Mouse (Mus musculus): ENCODE data around the gene Zfr2. TPM values are rescaled to one million over a fixed set of nuclear protein-coding genes. Genes with fewer than 3 reads are reported as not detected.

The Zfr2 gene
- total RNA-seq, 4 experiments from 2014 or later, result 1.6 to 3.1 (median 2.7) TPM

GRCm38 (mm10) chr10:81247804-81248203 is 14.8 kb downstream of the Zfr2 start:
- DNase-seq (ENCODE audit: low spot score), result no peak

GRCm38 (mm10) chr10:81249442-81249841 is 16.5 kb downstream of the Zfr2 start:
- no peak for DNase-seq (ENCODE audit: low spot score)

- DNase-seq (ENCODE audit: low spot score), result no peak
Measured at GRCm38 (mm10) chr10:81252424-81253419, 19.8 kb downstream of the Zfr2 start, which contains the start of gene Matk. Matk (plus strand) TSS chr10:81252935.

- no peak for DNase-seq (ENCODE audit: low spot score)
Measured at GRCm38 (mm10) chr10:81254886-81255285, 21.9 kb downstream of the Zfr2 start.

DNA sequence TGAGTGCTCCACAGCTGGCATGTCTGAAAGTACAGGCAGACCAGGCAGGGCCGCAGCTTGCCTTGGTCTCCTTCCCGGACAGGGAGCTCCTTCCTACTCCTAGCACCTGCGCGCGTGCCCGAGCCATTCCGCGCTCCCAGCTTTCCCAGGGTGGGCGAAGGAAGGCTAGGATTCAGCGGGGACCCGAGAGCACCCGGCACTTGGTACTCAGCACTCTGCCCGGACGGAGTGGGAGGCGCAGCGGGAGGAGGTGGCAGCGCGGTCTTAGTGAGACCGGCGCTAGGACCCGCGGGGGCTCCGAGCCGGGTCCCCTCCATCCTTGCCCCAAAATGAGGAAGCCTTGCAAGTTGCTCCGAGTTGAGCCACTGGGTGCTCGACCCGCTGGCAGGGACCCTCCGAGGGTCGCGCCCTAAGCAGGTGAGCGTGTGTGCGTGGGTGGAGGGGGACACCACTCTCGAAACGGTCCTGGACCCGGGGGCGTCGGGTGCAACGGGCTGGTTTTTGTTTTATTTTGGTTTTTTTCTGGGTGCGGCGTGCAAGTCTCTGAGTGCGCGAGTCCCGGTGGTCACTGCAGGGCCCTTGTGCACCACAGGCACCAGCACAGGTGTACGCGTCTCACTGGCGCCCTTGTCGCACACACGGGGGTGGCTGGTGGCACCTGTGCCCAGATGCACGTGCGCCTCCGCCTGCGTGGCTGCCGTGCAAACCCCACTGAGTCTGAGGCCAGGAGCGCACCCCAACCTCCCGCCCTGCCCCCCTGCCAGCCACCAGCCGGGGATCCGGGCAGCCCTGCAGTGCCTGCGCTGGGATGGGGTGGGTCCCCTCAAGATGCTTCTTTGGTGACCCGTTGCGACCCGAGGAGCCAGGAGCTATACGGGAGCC is 24.4 kb downstream of the Zfr2 start:
- DNase-seq (ENCODE audit: low spot score), result no peak

DNA sequence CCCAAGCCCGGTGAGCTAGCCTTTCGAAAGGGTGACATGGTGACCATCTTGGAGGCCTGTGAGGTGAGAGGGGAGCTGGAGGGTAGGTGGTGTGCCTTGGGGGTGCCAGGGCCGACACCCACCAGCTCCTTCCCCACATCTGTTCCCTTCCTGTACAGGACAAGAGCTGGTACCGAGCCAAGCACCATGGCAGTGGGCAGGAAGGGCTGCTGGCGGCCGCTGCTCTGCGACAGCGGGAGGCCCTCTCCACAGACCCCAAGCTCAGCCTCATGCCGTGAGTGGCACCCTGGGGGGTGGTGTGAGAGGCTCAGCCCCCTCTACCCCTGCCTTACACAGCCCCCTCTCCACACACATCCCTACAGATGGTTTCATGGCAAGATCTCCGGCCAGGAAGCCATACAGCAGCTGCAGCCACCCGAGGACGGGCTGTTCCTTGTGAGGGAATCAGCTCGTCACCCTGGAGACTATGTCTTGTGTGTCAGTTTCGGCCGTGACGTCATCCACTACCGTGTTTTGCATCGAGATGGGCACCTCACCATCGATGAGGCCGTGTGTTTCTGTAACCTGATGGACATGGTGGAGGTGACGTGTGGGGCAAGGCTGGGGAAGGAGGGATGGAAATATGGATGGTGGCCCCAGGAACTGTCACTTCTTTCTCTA is 26.4 kb downstream of the Zfr2 start:
- DNase-seq (ENCODE audit: low spot score), result no peak

DNA sequence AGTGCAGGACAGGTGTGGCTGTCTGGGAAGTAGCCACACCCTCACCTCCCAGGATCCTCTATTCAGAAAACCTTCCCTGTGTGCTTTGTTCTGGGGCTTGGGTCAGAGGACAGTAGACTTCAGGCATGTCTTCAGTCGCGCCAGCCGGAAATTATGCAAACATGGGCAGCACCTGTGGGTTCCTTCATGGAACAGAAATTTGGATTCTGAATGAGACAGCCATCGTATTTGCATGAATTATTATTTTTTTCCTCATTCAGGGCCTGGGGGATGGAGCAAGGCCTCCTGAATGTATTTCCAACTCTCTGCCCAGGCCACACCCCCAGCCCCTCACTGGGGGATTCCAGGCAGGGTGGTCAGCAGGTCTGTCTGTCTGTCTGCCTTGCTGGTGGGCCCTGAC is 28.1 kb downstream of the Zfr2 start:
- no peak for DNase-seq (ENCODE audit: low spot score)

DNA sequence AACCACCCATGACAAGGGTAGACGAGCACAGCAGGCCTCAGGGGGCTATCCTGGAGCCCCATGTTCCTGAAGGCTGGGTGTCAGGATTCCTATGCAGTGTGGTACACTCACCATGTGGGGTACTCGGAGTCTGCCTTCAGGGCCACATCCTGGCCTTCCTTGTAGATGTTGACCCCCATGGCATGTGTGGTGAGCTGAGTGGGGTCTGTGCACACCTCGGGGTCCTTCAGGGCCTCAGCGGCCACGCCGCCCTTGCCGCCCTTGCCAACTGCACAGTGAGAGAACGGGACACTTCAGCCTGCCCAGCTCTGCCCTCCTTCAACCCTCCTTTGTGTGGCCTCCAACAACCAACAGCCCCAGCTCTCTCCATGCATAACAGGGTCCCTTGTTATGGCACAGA is 32.6 kb downstream of the Zfr2 start:
- DNase-seq (ENCODE audit: low spot score), result no peak

GRCm38 (mm10) chr10:81266211-81267105 is 33.5 kb downstream of the Zfr2 start, which contains the start of the genes Mrpl54 and Apba3:
Mrpl54 (minus strand) TSS chr10:81266934.
Apba3 (plus strand) TSS chr10:81266960.
- DNase-seq (ENCODE audit: low spot score), result peak; percentile 97

- DNase-seq (ENCODE audit: low spot score), result peak; percentile 90
Measured at GRCm38 (mm10) chr10:81268056-81268455, 35.1 kb downstream of the Zfr2 start.

- no peak for DNase-seq (ENCODE audit: low spot score)
Measured at GRCm38 (mm10) chr10:81268643-81269412, 35.9 kb downstream of the Zfr2 start.

GRCm38 (mm10) chr10:81272356-81272755 is 39.4 kb downstream of the Zfr2 start:
- no peak for DNase-seq (ENCODE audit: low spot score)

GRCm38 (mm10) chr10:81273842-81274241 is 40.9 kb downstream of the Zfr2 start:
- DNase-seq (ENCODE audit: low spot score), result no peak

- DNase-seq (ENCODE audit: low spot score), result no peak
Measured at GRCm38 (mm10) chr10:81277676-81278075, 44.7 kb downstream of the Zfr2 start.

DNA sequence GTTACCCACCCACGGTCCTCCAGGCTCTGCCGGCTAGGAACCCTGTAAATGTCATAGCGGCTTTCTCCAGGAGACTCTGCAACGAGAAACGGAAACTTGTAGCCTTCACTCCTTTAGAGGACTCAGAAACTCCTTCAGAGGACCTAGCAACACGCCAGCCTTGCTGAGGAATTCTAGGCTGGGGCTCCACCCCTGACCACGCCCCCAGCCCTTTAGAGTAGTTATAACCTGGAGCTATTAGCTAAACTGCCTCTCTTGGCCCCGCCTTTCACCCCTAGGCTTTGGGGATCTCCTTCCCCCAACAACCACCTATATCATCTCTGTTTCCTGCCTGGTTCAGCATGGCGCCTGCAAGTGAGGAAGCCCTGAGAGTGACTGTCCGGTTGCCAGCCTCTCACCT is 46.5 kb downstream of the Zfr2 start:
- DNase-seq (ENCODE audit: low spot score), result no peak

- no peak for DNase-seq (ENCODE audit: low spot score)
Measured at GRCm38 (mm10) chr10:81284189-81284588, 51.2 kb downstream of the Zfr2 start.

- no peak for DNase-seq (ENCODE audit: low spot score)
Measured at GRCm38 (mm10) chr10:81284719-81285118, 51.8 kb downstream of the Zfr2 start.

DNA sequence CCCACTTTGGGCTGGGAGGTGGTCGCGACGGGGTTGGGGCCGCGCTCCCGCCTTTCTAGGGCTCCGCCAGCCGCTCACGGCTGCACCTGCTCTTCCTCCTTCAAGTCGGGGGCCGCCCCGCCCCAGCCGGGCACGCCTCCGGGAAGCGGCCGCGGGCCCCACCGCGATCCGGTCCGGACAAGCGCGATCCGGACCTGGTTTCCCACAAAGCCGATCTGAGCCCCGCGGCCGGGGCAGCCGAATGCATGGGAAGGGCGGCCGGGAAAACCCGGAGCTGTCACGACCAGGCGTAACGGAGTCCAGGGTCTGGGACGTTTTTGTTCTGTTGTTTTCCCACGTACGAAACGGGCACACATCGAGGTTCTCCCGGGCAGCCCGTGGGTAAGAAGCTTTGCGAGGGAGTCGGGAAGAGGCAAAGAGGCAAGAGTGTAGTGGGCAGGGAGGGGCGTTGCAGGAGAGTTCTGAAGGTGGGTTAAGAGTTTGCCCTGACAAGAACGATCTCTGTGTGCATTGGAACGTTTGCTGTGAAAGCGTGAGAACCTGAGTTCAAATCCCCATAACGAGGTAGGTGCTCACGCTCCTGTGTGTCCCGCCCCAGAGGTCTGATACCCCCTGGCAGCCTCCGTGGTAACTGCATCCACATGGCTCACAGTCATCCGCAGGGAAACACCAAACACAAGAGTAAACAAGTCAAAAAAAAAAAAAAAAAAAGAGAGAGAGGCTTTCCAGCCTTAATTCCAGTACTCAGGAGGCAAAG is 52.9 kb downstream of the Zfr2 start:
- peak; percentile 85 for DNase-seq (ENCODE audit: low spot score)

GRCm38 (mm10) chr10:81286586-81286985 is 53.6 kb downstream of the Zfr2 start:
- DNase-seq (ENCODE audit: low spot score), result no peak
